Mouse (Mus musculus) brown adipose tissue, adult 24 weeks (tissue): ENCODE measurements around the gene Ccdc183. TPM values are rescaled to one million over a fixed set of nuclear protein-coding genes. Genes with fewer than 3 reads are reported as not detected.

ENCODE experiments used
- H3K27ac ChIP-seq: fragments of 200-500 bp; replicated peaks from 2 replicates; pipeline ENCODE4 v1.5.1; 2012; ENCODE audit warnings: low read depth, mild to moderate bottlenecking, low read length
- H3K4me1 ChIP-seq: fragments of 200-500 bp; 2 replicates; pipeline ENCODE4 v1.6.1; 2012; ENCODE audit warnings: low read length, mixed read lengths; ENCODE audit not compliant: control insufficient read depth, insufficient read depth, insufficient read length
- H3K4me3 ChIP-seq: fragments of 200-500 bp; 2 replicates; pipeline ENCODE4 v1.5.1; 2012; ENCODE audit warnings: low read depth, mild to moderate bottlenecking, low read length, moderate library complexity; ENCODE audit not compliant: insufficient read depth
- polyA plus RNA-seq: library from polyadenylated mRNA; stranded (reverse); fragments of >200 nt; gene quantifications from 2 replicates; pipeline ENCODE4 v1.2.4, GENCODE M21; 2012; ENCODE audit not compliant: missing spikeins, insufficient read depth, insufficient read length

Gene Ccdc183
- polyA plus RNA-seq, 1 experiment, result not detected

GRCm38 (mm10) chr2:25625986-25626385 lies 8.5 kb upstream of the Ccdc183 start:
- Histone ChIP-seq H3K4me3 (no peak overlapping the region), H3K27ac (no peak overlapping the region), H3K4me1 (no peaks in the 10 kb centered on the region)

GRCm38 (mm10) chr2:25621229-25622200 lies 4.0 kb upstream of the Ccdc183 start, which contains the start of gene Tmem141:
TSS of gene Tmem141 (minus strand) at chr2:25622005.
- Histone ChIP-seq H3K4me1 (no peaks in the 10 kb centered on the region), H3K27ac (peak within 1 kb of the TSS; percentile 64; the same call in 1 of the 2 replicates), H3K4me3 (peak within 1 kb of the TSS; percentile 78)

- H3K4me3 ChIP-seq, result no peak overlapping the region
- H3K4me1 ChIP-seq, result no peaks in the 10 kb centered on the region
- no peak overlapping the region for H3K27ac ChIP-seq
Observed at GRCm38 (mm10) chr2:25620852-25621228, 3.4 kb upstream of the Ccdc183 start.

GRCm38 (mm10) chr2:25620386-25620785 lies 2.9 kb upstream of the Ccdc183 start:
- H3K27ac ChIP-seq, result no peak overlapping the region
- H3K4me3 ChIP-seq, result no peak overlapping the region
- H3K4me1 ChIP-seq, result no peaks in the 10 kb centered on the region

- Histone ChIP-seq H3K4me3 (no peak overlapping the region), H3K27ac (no peak overlapping the region), H3K4me1 (no peaks in the 10 kb centered on the region)
Observed at GRCm38 (mm10) chr2:25616398-25616797, 1.1 kb downstream of the Ccdc183 start.

GRCm38 (mm10) chr2:25608671-25609070 lies 8.8 kb downstream of the Ccdc183 start:
- peak overlapping the region; percentile 89 for H3K4me3 ChIP-seq
- H3K4me1 ChIP-seq, result 0 out of 2 replicates have a peak, but pooled peaks cover 3% of the 10 kb centered on the region
- no peak overlapping the region for H3K27ac ChIP-seq

GRCm38 (mm10) chr2:25607761-25608622 lies 9.5 kb downstream of the Ccdc183 start, which contains the start of gene Rabl6:
TSS of gene Rabl6 (minus strand) at chr2:25608521.
- peak within 1 kb of the TSS; percentile 89 for H3K4me3 ChIP-seq
- peak within 1 kb of the TSS; percentile 56 for H3K27ac ChIP-seq
- 0 out of 2 replicates have a peak, but pooled peaks cover 3% of the 10 kb centered on the region for H3K4me1 ChIP-seq

GRCm38 (mm10) chr2:25602526-25602925 lies 15.0 kb downstream of the Ccdc183 start:
- 0 out of 2 replicates have a peak, but pooled peaks cover 3% of the 10 kb centered on the region for H3K4me1 ChIP-seq
- no peak overlapping the region for H3K4me3 ChIP-seq
- no peak overlapping the region for H3K27ac ChIP-seq

GRCm38 (mm10) chr2:25600037-25600436 lies 17.4 kb downstream of the Ccdc183 start:
- no peak overlapping the region for H3K4me3 ChIP-seq
- H3K27ac ChIP-seq, result no peak overlapping the region
- no peaks in the 10 kb centered on the region for H3K4me1 ChIP-seq

GRCm38 (mm10) chr2:25598749-25599148 lies 18.7 kb downstream of the Ccdc183 start:
- Histone ChIP-seq H3K4me3 (no peak overlapping the region), H3K27ac (no peak overlapping the region), H3K4me1 (no peaks in the 10 kb centered on the region)

- no peaks in the 10 kb centered on the region for H3K4me1 ChIP-seq
- H3K27ac ChIP-seq, result no peak overlapping the region
- H3K4me3 ChIP-seq, result no peak overlapping the region
Observed at GRCm38 (mm10) chr2:25596765-25597510, 20.5 kb downstream of the Ccdc183 start.

GRCm38 (mm10) chr2:25591863-25592262 lies 25.6 kb downstream of the Ccdc183 start:
- H3K4me3 ChIP-seq, result no peak overlapping the region
- no peak overlapping the region for H3K27ac ChIP-seq
- H3K4me1 ChIP-seq, result no peaks in the 10 kb centered on the region

GRCm38 (mm10) chr2:25588227-25588907 lies 29.1 kb downstream of the Ccdc183 start:
- Histone ChIP-seq H3K27ac (no peak overlapping the region; the same call in 1 of the 2 replicates), H3K4me3 (no peak overlapping the region)

GRCm38 (mm10) chr2:25587290-25587689 lies 30.2 kb downstream of the Ccdc183 start:
- H3K4me3 ChIP-seq, result no peak overlapping the region
- H3K27ac ChIP-seq, result no peak overlapping the region
- H3K4me1 ChIP-seq, result no peaks in the 10 kb centered on the region

More at GRCm38 (mm10) chr2:25588227-25588907, 29.1 kb downstream of the Ccdc183 start:
- H3K4me1 ChIP-seq, result no peaks in the 10 kb centered on the region
